Mouse (Mus musculus): ENCODE results near the gene Gsk3a.

DNA sequence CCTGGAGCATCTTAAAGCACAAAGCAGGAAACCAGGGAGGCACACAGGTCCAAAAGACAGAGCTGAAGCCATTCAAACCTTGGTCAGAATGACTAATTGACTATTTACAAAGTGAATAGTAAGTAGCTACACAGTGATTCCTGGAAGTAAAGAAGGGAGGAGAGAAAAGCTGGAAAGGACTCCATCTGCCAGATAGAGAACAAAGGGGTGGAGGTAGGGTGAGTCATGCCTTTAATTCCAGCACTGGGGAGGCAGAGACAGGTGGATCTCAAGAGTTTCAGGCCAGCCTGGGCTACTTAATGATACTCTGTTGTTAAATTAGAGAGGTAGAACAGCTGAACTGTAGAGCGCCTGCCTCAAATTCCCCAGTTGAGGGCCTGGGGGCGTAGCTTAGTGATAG lies 23.5 kb downstream of the Gsk3a start:
- TF ChIP-seq ZC3H11A (IDR thresholded peaks at IDR 0.05; ENCODE audit: borderline replicate concordance, low read depth, low read length) (no peak), ZNF384 (IDR thresholded peaks at IDR 0.05; ENCODE audit: low read depth, low read length) (no peak), MAFK (IDR thresholded peaks at IDR 0.05; ENCODE audit: insufficient read depth, low read depth, low read length) (no peak), CHD2 (IDR thresholded peaks at IDR 0.05; ENCODE audit: low read depth, low read length) (no peak), HCFC1 (IDR thresholded peaks at IDR 0.05; ENCODE audit: borderline replicate concordance, insufficient read depth, low read length) (no peak)

All from ES-E14 (cell line).